Mouse (Mus musculus): ENCODE data around the gene Il2ra. TPM values are rescaled to one million over a fixed set of nuclear protein-coding genes. Genes with fewer than 3 reads are reported as not detected.

Il2ra gene
- polyA plus RNA-seq, 1 experiment: 0.28 TPM

DNA sequence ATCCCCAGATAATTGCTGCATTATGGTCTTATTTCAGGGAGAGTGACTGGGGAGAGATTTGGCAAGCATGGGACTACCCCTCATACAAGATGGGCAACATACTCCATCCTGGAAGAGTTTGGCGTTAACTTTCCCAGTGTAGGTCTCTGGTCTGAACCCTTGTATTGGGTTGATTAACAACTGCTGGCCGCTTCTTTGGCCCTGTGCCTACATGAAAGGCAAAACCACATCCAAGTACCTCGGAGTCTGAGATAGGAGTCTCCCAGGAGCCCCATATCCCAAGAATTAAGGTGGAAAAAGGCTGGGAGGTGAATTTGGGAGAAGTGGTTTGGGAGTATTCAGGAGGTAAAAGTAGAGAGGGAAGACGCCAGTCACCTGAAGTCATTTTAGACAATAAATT lies 22.2 kb downstream of the Il2ra start:
- no peaks in the 10 kb centered on the region for H3K27me3 ChIP-seq (ENCODE audit: control insufficient read depth, insufficient read depth, low read length)
- WGBS: 69% methylated on average over 4 of the region's 4 CpGs
- DNase-seq: no peak
- H3K4me3 ChIP-seq (replicated peaks; ENCODE audit: insufficient read depth, low read depth, low read length): no peak overlapping the region
- no peaks in the 10 kb centered on the region for H3K4me1 ChIP-seq (ENCODE audit: control insufficient read depth, insufficient read depth, low read length)
- no peak overlapping the region for H3K27ac ChIP-seq (ENCODE audit: insufficient read depth, low read length)
- TF ChIP-seq POLR2A (IDR thresholded peaks at IDR 0.05; ENCODE audit: borderline replicate concordance, insufficient read depth, low read length): no peak

GRCm38 (mm10) chr2:11665326-11665725 lies 22.7 kb downstream of the Il2ra start:
- H3K27ac ChIP-seq (ENCODE audit: insufficient read depth, low read length): no peak overlapping the region
- no peak for DNase-seq
- H3K27me3 ChIP-seq (ENCODE audit: control insufficient read depth, insufficient read depth, low read length): no peaks in the 10 kb centered on the region
- H3K4me3 ChIP-seq (replicated peaks; ENCODE audit: insufficient read depth, low read depth, low read length): no peak overlapping the region
- 87% methylated on average over 3 of the region's 3 CpGs for WGBS
- no peaks in the 10 kb centered on the region for H3K4me1 ChIP-seq (ENCODE audit: control insufficient read depth, insufficient read depth, low read length)
- TF ChIP-seq CTCF (IDR thresholded peaks at IDR 0.05; ENCODE audit: borderline replicate concordance, insufficient read depth, low read depth, low read length) (no peak), POLR2A (IDR thresholded peaks at IDR 0.05; ENCODE audit: borderline replicate concordance, insufficient read depth, low read length) (no peak)

DNA sequence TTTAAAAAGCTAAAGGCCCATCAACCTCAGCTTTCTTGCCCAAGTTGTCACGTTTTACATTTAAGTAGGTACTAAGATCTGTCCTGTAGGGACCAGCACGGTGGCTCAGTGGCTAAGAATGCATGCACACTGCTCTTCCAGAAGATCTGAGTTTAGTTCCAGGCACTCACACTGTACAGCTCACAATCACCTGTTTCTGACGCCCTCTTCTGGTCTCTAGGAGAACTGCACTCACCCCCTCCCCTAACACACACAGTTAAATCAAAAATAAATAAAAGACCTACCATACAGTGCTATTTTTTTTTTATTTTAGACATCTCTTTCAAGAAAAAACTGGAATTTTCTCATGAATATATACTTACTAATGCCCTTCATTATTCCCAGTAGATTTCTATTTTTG lies 29.5 kb downstream of the Il2ra start:
- TF ChIP-seq CTCF (IDR thresholded peaks at IDR 0.05; ENCODE audit: borderline replicate concordance, insufficient read depth, low read depth, low read length): no peak
- TF ChIP-seq POLR2A (IDR thresholded peaks at IDR 0.05; ENCODE audit: borderline replicate concordance, insufficient read depth, low read length): no peak

DNA sequence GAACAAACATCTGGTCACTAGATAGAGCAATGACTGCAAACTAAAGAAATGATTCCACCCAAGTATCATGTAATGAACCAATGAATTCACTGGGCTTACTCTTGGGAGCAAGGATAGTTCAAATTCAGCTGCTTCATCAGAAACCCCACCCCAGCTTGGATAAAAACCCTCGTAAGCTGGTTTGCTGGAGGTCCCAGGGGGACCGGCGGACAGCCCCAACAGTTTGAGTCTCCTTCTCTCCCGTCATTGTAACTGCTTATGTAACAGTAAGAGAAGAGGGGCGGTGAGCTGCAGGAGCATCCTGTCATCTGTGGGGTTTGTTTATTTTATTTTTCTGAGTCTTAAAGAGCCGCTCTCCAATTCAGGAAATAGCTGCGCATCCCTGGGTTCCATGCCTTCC lies 37.0 kb downstream of the Il2ra start:
- Histone ChIP-seq H3K27me3 (ENCODE audit: control insufficient read depth, insufficient read depth, low read length) (no peaks in the 10 kb centered on the region), H3K4me3 (replicated peaks; ENCODE audit: insufficient read depth, low read depth, low read length) (no peak overlapping the region), H3K4me1 (ENCODE audit: control insufficient read depth, insufficient read depth, low read length) (no peaks in the 10 kb centered on the region), H3K27ac (ENCODE audit: insufficient read depth, low read length) (no peak overlapping the region)
- 77% methylated on average over 7 of the region's 7 CpGs for WGBS
- DNase-seq: no peak
- no peak for TF ChIP-seq POLR2A (IDR thresholded peaks at IDR 0.05; ENCODE audit: borderline replicate concordance, insufficient read depth, low read length)
- TF ChIP-seq CTCF (IDR thresholded peaks at IDR 0.05; ENCODE audit: borderline replicate concordance, insufficient read depth, low read depth, low read length): no peak

More for the DNA sequence above, 29.5 kb downstream of the Il2ra start:
- H3K27ac ChIP-seq (ENCODE audit: insufficient read depth, low read length): no peak overlapping the region
- 26% methylated on average over 3 of the region's 3 CpGs for WGBS
- H3K4me1 ChIP-seq (ENCODE audit: control insufficient read depth, insufficient read depth, low read length): no peaks in the 10 kb centered on the region
- H3K4me3 ChIP-seq (replicated peaks; ENCODE audit: insufficient read depth, low read depth, low read length): no peak overlapping the region
- no peaks in the 10 kb centered on the region for H3K27me3 ChIP-seq (ENCODE audit: control insufficient read depth, insufficient read depth, low read length)
- DNase-seq: no peak

- WGBS: 74% methylated on average over 4 of the region's 4 CpGs
- TF ChIP-seq CTCF (IDR thresholded peaks at IDR 0.05; ENCODE audit: borderline replicate concordance, insufficient read depth, low read depth, low read length) (no peak), POLR2A (IDR thresholded peaks at IDR 0.05; ENCODE audit: borderline replicate concordance, insufficient read depth, low read length) (no peak)
- Histone ChIP-seq H3K27me3 (ENCODE audit: control insufficient read depth, insufficient read depth, low read length) (no peaks in the 10 kb centered on the region), H3K4me3 (replicated peaks; ENCODE audit: insufficient read depth, low read depth, low read length) (no peak overlapping the region), H3K4me1 (ENCODE audit: control insufficient read depth, insufficient read depth, low read length) (no peaks in the 10 kb centered on the region), H3K27ac (ENCODE audit: insufficient read depth, low read length) (no peak overlapping the region)
- no peak for DNase-seq
Measured at GRCm38 (mm10) chr2:11682712-11683111, 40.1 kb downstream of the Il2ra start.

- Histone ChIP-seq H3K4me1 (ENCODE audit: control insufficient read depth, insufficient read depth, low read length) (no peaks in the 10 kb centered on the region), H3K4me3 (replicated peaks; ENCODE audit: insufficient read depth, low read depth, low read length) (no peak overlapping the region), H3K27ac (ENCODE audit: insufficient read depth, low read length) (no peak overlapping the region), H3K27me3 (ENCODE audit: control insufficient read depth, insufficient read depth, low read length) (no peaks in the 10 kb centered on the region; the same call in 1 of the 2 replicates)
- TF ChIP-seq CTCF (IDR thresholded peaks at IDR 0.05; ENCODE audit: borderline replicate concordance, insufficient read depth, low read depth, low read length) (no peak), POLR2A (IDR thresholded peaks at IDR 0.05; ENCODE audit: borderline replicate concordance, insufficient read depth, low read length) (no peak)
- WGBS: 89% methylated on average over 4 of the region's 4 CpGs
- DNase-seq: no peak
Measured at GRCm38 (mm10) chr2:11686512-11686911, 43.9 kb downstream of the Il2ra start.

DNA sequence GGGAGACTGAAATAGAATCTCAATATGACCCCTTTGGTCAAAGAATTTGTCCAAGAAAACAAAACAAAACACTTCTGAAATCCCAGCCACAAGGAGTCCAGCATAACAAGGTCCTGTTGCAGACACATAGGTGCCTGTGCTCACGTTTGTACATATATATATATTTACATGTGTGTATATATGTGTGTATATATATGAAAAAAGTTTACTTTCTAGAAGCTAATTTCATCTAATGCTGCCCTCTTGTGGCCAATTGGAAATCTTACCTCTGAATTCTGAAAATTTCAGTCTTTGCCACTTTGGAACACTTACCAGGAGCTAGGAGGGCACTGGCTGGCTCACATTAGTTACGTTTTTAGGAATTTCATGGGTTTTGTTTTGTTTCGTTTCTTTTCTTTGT lies 44.8 kb downstream of the Il2ra start:
- no peaks in the 10 kb centered on the region for H3K4me1 ChIP-seq (ENCODE audit: control insufficient read depth, insufficient read depth, low read length)
- TF ChIP-seq CTCF (IDR thresholded peaks at IDR 0.05; ENCODE audit: borderline replicate concordance, insufficient read depth, low read depth, low read length): no peak
- TF ChIP-seq POLR2A (IDR thresholded peaks at IDR 0.05; ENCODE audit: borderline replicate concordance, insufficient read depth, low read length): no peak
- no peak overlapping the region for H3K4me3 ChIP-seq (replicated peaks; ENCODE audit: insufficient read depth, low read depth, low read length)
- 18% methylated on average over 3 of the region's 3 CpGs for WGBS
- DNase-seq: no peak
- H3K27ac ChIP-seq (ENCODE audit: insufficient read depth, low read length): no peak overlapping the region
- no peaks in the 10 kb centered on the region; the same call in 1 of the 2 replicates for H3K27me3 ChIP-seq (ENCODE audit: control insufficient read depth, insufficient read depth, low read length)

DNA sequence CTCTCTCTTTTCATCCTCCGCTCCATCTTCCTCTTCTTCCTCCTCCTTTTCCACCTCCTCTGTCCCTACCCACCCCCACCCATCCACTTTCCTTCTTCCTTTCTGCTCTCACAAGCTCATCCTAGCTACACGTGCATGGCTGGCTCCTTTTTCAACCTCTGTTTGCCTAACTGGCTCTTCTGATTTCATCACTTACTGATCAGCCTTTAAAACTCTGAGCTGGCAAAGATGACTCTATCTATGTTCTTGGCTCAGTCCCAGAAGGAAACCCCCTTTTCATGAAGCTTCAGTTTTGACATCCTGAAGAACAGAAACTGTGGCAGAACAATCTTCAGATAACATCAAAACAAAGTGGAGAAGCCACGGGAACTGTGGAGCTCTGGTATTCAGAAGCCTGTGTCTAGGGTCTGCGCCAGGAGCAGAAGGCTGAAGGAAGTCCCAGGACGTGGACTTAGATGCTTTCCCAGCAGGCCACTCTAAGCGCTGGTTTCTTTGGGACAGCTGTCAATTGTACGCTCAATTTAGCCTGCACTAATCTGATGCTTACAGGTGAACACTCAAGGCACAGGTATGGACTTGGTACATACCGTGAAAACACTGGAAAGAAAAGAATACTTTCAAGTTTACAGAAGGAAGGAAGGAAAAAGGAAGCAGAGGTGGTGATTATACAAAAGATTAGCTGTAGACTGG lies 47.7 kb downstream of the Il2ra start:
- H3K4me1 ChIP-seq (ENCODE audit: control insufficient read depth, insufficient read depth, low read length): no peaks in the 10 kb centered on the region
- peak in 1 of 2 experiments; percentile 13 for DNase-seq
- TF ChIP-seq POLR2A (IDR thresholded peaks at IDR 0.05; ENCODE audit: borderline replicate concordance, insufficient read depth, low read length) (no peak), CTCF (IDR thresholded peaks at IDR 0.05; ENCODE audit: borderline replicate concordance, insufficient read depth, low read depth, low read length) (no peak)
- H3K4me3 ChIP-seq (replicated peaks; ENCODE audit: insufficient read depth, low read depth, low read length): no peak overlapping the region
- WGBS: 32% methylated on average over 8 of the region's 8 CpGs
- no peaks in the 10 kb centered on the region; the same call in 1 of the 2 replicates for H3K27me3 ChIP-seq (ENCODE audit: control insufficient read depth, insufficient read depth, low read length)
- no peak overlapping the region for H3K27ac ChIP-seq (ENCODE audit: insufficient read depth, low read length)
